Mouse (Mus musculus) lung, adult 2 months (tissue): ENCODE measurements at regions not wholly inside any gene's neighbourhood (a gene's known extent, or its start where the extent isn't known, plus 50 kb on each side); places are given as distances from the start of the nearest gene placed in this dataset.

Experiments
- CTCF ChIP-seq: fragments of 200-500 bp; IDR thresholded peaks from 2 replicates; pipeline ENCODE4 v1.5.1; 2011; ENCODE audit warnings: mild to moderate bottlenecking, low read length, control low read depth; ENCODE audit not compliant: insufficient read depth
- POLR2A ChIP-seq: fragments of 200-500 bp; IDR thresholded peaks from 2 replicates; pipeline ENCODE4 v1.6.1; 2011; ENCODE audit warnings: low read depth, mild to moderate bottlenecking, control low read depth, low read length, borderline replicate concordance; ENCODE audit errors: extremely low read depth

DNA sequence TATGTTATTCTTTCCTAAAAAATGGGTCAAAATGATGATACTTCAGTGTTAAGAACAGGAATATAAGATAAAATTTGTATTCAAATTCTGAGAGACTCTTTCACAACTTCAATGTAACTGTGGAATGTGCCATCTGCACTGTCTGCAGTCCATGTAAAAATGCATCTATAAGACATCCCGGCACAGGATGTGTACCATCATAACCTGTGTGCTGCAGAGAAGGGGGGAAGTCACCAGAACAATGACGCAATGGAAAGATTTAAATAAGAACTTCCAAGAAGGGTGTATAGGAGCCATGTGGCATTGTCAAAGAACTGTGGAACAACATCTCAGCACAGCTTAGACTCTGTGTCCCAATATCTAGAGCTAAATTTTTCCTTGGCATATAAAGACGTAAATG lies 906.7 kb upstream of the Adgrl4 start:
- TF ChIP-seq POLR2A = no peak
- no peak for TF ChIP-seq CTCF
